Mouse (Mus musculus) bone marrow, adult 2 months (tissue): ENCODE data around the gene Kncn.

Experiments
- CTCF ChIP-seq: fragments of 200-500 bp; IDR thresholded peaks from 2 replicates; pipeline ENCODE4 v1.5.1; 2011; ENCODE audit warnings: low read length, control low read depth; ENCODE audit not compliant: control insufficient read depth, insufficient read depth
- POLR2A ChIP-seq: fragments of 200-500 bp; IDR thresholded peaks from 2 replicates; pipeline ENCODE4 v1.6.1; 2011; ENCODE audit warnings: low read depth, mild to moderate bottlenecking, control low read depth, low read length, borderline replicate concordance; ENCODE audit not compliant: control insufficient read depth

DNA sequence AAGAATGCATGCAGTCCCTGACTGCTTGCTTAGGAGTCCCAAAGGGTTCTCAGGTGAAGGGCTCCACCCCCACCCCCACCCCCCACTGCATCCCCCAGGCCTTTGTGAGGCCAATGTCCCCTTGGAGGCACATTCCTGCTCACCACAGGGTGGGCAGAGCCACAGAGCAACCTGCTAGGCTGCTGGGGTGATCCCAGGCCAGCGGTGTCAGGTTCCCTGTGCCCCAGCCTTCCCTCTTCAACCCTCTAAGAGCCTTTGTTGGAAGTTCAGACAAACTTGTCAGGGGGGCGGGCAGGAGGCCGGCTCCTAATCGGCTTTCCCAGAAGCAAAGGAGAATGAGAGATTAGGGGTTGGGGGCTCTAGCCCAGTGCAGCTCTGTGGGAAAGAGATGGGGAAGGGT lies 27.4 kb downstream of the Kncn start:
- TF ChIP-seq CTCF (no peak), POLR2A (no peak)
